Mouse (Mus musculus): ENCODE results near the gene Aldh1a7. TPM values are rescaled to one million over a fixed set of nuclear protein-coding genes. Genes with fewer than 3 reads are reported as not detected.

Aldh1a7 gene
- polyA plus RNA-seq (2015; fragmentation: Illumina TruSeq; extraction: RNeasy Lipid Tissue Mini Kit (QIAGEN cat#74804); ENCODE audit: insufficient read depth, low replicate concordance), result 2.7 TPM

GRCm38 (mm10) chr19:20727381-20727780, at the start of gene Aldh1a7:
Aldh1a7 (minus strand) TSS chr19:20727562.

Other genes with a start within 250 kb of the Aldh1a7 start
- gene Aldh1a1, start 234.8 kb downstream of the Aldh1a7 start, polyA plus RNA-seq (2015; fragmentation: Illumina TruSeq; extraction: RNeasy Lipid Tissue Mini Kit (QIAGEN cat#74804); ENCODE audit: insufficient read depth, low replicate concordance), result 31.1 TPM
- 0.58 TPM for gene Tmc1, start 226.6 kb upstream of the Aldh1a7 start, polyA plus RNA-seq (2015; fragmentation: Illumina TruSeq; extraction: RNeasy Lipid Tissue Mini Kit (QIAGEN cat#74804); ENCODE audit: insufficient read depth, low replicate concordance)

Data from spleen, adult 10 weeks (tissue).